Mouse (Mus musculus): ENCODE results near the gene Gm21190. TPM values are rescaled to one million over a fixed set of nuclear protein-coding genes. Genes with fewer than 3 reads are reported as not detected.
A peak's percentile ranks its signal among the peaks of the same experiment; 100 is the strongest.
"Not testable (repeated sequence)": the region's sequence is repeated elsewhere in the genome, so short reads cannot be mapped to it uniquely, and the experiment has no call there.

Gm21190 gene
- 0.23 TPM in 1 of 2 replicates, not detected in the other for polyA plus RNA-seq (2015; fragmentation: Nextera tagmentation; extraction: Ambion mirVana)

DNA sequence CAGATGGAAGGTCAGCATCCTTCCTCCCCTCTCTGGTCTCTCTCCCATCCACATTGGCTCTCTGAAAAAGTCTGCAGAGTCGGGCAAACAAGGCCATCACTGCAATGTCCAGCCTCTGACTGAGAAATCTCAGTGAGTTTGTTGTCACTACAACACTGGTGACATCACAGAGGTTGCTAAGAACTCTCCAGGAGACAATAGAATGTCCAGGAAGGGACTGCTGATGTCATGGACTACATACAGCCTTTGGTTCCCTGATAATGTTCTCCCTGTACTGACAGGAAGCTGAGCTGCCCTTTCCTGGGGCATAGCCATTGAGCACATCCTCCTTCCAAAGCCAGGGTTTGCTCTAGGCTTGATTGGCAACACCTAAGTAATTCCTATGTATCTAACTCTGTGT lies at the start of gene Gm21190:
Gene Gm21190, minus strand, starts transcription at position 101 of the 400 bp plus-strand sequence.
- no CpG with 5 or more reads among the region's 1 CpGs for WGBS
- H3K4me1 ChIP-seq; H3K27me3 ChIP-seq; ATAC-seq (ENCODE audit: insufficient number of reproducible peaks, low FRiP score, low TSS enrichment, low read depth); H3K4me2 ChIP-seq (replicated peaks); H3K27ac ChIP-seq (replicated peaks); H3K9ac ChIP-seq; H3K36me3 ChIP-seq; H3K9me3 ChIP-seq (replicated peaks); H3K4me3 ChIP-seq (replicated peaks): not testable (repeated sequence)

DNA sequence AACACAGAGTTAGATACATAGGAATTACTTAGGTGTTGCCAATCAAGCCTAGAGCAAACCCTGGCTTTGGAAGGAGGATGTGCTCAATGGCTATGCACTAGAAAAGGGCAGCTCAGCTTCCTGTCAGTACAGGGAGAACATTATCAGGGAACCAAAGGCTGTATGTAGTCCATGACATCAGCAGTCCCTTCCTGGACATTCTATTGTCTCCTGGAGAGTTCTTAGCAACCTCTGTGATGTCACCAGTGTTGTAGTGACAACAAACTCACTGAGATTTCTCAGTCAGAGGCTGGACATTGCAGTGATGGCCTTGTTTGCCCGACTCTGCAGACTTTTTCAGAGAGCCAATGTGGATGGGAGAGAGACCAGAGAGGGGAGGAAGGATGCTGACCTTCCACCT lies 48.0 kb upstream of the Gm21190 start, which contains the start of gene Gm21083:
Gene Gm21083, plus strand, starts transcription at position 301 of the 400 bp plus-strand sequence.
- ATAC-seq (ENCODE audit: insufficient number of reproducible peaks, low FRiP score, low TSS enrichment, low read depth); H3K9ac ChIP-seq: not testable (repeated sequence)
- no CpG with 5 or more reads among the region's 1 CpGs for WGBS

DNA sequence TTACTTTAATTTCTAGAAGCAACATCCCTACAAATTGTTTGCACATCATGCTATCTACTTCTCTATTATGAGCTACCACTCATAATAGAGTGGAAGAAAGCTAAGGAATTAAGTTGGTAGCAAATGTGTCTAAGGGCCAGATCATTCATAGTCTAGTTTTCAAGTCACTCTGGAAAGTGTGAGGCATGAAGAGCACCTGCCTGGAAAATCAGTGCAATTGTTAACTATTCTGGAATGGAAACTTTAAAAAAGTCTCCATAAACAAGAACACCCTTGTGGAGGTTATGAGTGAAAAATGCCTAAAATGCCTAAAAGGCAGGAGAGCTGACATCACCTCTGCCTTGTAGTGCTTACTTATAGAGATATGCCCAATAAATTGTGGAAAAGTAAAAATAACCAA lies 44.7 kb upstream of the Gm21190 start:
- not testable (repeated sequence) for H3K27me3 ChIP-seq; H3K36me3 ChIP-seq; H3K27ac ChIP-seq (replicated peaks); H3K4me2 ChIP-seq (replicated peaks); H3K4me1 ChIP-seq; ATAC-seq (ENCODE audit: insufficient number of reproducible peaks, low FRiP score, low TSS enrichment, low read depth); H3K4me3 ChIP-seq (replicated peaks); H3K9ac ChIP-seq; H3K9me3 ChIP-seq (replicated peaks)

More for the DNA sequence above, 48.0 kb upstream of the Gm21190 start, which contains the start of gene Gm21083:
- H3K27ac ChIP-seq (replicated peaks); H3K9me3 ChIP-seq (replicated peaks); H3K27me3 ChIP-seq; H3K4me1 ChIP-seq; H3K4me2 ChIP-seq (replicated peaks); H3K4me3 ChIP-seq (replicated peaks); H3K36me3 ChIP-seq: not testable (repeated sequence)

DNA sequence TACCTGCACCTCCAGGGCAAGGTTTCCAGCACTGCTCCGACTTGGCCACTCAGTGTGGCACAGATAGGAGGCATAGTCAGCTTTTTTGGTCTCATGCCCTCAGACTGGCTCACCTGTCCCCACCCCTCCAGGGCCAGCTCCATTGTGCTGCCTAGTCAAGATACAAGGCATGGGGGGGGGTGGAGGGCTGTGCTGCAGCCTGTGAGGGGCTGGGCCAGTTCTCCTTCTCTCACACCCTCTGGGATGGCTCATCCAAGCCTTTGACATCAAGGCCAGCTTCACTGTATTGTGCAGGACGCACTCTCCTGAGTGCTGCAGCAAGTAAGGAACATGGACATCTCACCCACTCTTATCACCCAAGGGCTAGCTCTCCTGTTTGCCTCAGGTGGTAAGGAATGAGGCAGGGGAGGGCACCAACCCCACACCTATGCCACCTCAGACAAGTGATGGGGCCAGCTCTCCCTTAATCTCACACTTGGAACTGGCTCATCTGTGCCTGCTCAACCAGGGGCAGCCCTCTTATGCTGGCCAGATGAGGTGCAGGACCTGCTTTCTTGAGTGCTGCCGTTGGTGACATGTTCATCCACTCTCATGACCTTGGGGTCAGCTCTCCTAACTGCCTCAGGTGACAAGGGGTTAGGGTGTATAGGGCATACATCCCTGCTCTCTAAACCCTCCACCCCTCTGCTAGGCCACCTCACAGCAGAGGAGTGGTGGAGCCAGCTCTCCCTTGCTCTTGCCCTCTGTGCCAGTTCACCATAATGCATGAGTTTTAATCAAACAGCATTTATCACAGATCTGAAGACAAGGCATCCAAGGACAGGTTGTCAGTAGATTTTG lies 32.6 kb upstream of the Gm21190 start:
- not testable (repeated sequence) for H3K9me3 ChIP-seq (replicated peaks); H3K4me3 ChIP-seq (replicated peaks); H3K27ac ChIP-seq (replicated peaks); H3K9ac ChIP-seq; H3K4me2 ChIP-seq (replicated peaks); H3K27me3 ChIP-seq; H3K36me3 ChIP-seq; H3K4me1 ChIP-seq
- peak; percentile 69 for ATAC-seq (ENCODE audit: insufficient number of reproducible peaks, low FRiP score, low TSS enrichment, low read depth)
- 74% methylated on average over 3 of the region's 3 CpGs for WGBS

GRCm38 (mm10) chr5:15558654-15559053 lies 29.6 kb upstream of the Gm21190 start:
- not testable (repeated sequence) for ATAC-seq (ENCODE audit: insufficient number of reproducible peaks, low FRiP score, low TSS enrichment, low read depth); H3K4me2 ChIP-seq (replicated peaks); H3K4me3 ChIP-seq (replicated peaks); H3K27ac ChIP-seq (replicated peaks); H3K36me3 ChIP-seq; H3K9me3 ChIP-seq (replicated peaks); H3K27me3 ChIP-seq; H3K4me1 ChIP-seq; H3K9ac ChIP-seq
- 65% methylated on average over 1 of the region's 1 CpGs for WGBS

GRCm38 (mm10) chr5:15549606-15550005 lies 20.6 kb upstream of the Gm21190 start:
- H3K4me1 ChIP-seq; H3K36me3 ChIP-seq; H3K4me2 ChIP-seq (replicated peaks); H3K4me3 ChIP-seq (replicated peaks); ATAC-seq (ENCODE audit: insufficient number of reproducible peaks, low FRiP score, low TSS enrichment, low read depth); H3K27ac ChIP-seq (replicated peaks); H3K9me3 ChIP-seq (replicated peaks); H3K27me3 ChIP-seq; H3K9ac ChIP-seq: not testable (repeated sequence)
- WGBS = 15% methylated on average over 3 of the region's 3 CpGs

GRCm38 (mm10) chr5:15549134-15549533 lies 20.1 kb upstream of the Gm21190 start:
- not testable (repeated sequence) for H3K27me3 ChIP-seq; H3K9me3 ChIP-seq (replicated peaks); H3K36me3 ChIP-seq; H3K27ac ChIP-seq (replicated peaks); ATAC-seq (ENCODE audit: insufficient number of reproducible peaks, low FRiP score, low TSS enrichment, low read depth); H3K4me3 ChIP-seq (replicated peaks); H3K9ac ChIP-seq; H3K4me1 ChIP-seq; H3K4me2 ChIP-seq (replicated peaks)
- 41% methylated on average over 1 of the region's 1 CpGs for WGBS

DNA sequence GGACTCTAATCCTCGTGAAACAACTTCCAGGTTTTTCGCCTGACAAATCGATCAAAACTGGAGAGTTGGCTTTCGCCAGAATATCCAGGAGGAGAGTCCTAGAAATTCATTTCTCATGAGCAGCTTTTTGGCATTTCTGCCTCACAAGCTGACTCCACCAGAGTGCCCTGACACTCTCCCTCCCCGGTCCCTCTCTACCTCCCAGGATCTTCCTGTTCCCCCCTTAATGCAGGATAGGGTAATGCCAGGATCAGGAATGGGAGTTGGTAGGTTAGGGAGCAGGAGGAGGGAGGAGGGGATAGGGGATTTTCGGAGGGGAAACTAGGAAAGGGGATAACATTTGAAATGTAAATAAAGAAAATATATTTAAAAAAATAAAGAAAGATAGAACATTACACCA lies 19.6 kb upstream of the Gm21190 start:
- 73% methylated on average over 6 of the region's 6 CpGs for WGBS

GRCm38 (mm10) chr5:15522470-15522869 lies 6.6 kb downstream of the Gm21190 start:
- not testable (repeated sequence) for ATAC-seq (ENCODE audit: insufficient number of reproducible peaks, low FRiP score, low TSS enrichment, low read depth); H3K4me2 ChIP-seq (replicated peaks); H3K27me3 ChIP-seq

More for the DNA sequence above, 19.6 kb upstream of the Gm21190 start:
- not testable (repeated sequence) for H3K4me3 ChIP-seq (replicated peaks); H3K4me1 ChIP-seq; H3K9ac ChIP-seq; H3K4me2 ChIP-seq (replicated peaks); H3K27ac ChIP-seq (replicated peaks); ATAC-seq (ENCODE audit: insufficient number of reproducible peaks, low FRiP score, low TSS enrichment, low read depth); H3K9me3 ChIP-seq (replicated peaks); H3K27me3 ChIP-seq; H3K36me3 ChIP-seq

GRCm38 (mm10) chr5:15522028-15522427 lies 7.0 kb downstream of the Gm21190 start:
- ATAC-seq (ENCODE audit: insufficient number of reproducible peaks, low FRiP score, low TSS enrichment, low read depth) = 0 out of 2 replicates have a peak, but pooled peaks have one; percentile 60
- WGBS = 30% methylated on average over 2 of the region's 2 CpGs
- not testable (repeated sequence) for H3K4me1 ChIP-seq; H3K27ac ChIP-seq (replicated peaks); H3K27me3 ChIP-seq; H3K36me3 ChIP-seq; H3K9me3 ChIP-seq (replicated peaks); H3K4me2 ChIP-seq (replicated peaks); H3K9ac ChIP-seq; H3K4me3 ChIP-seq (replicated peaks)

More at GRCm38 (mm10) chr5:15522470-15522869, 6.6 kb downstream of the Gm21190 start:
- H3K9me3 ChIP-seq (replicated peaks); H3K4me1 ChIP-seq; H3K27ac ChIP-seq (replicated peaks); H3K36me3 ChIP-seq; H3K9ac ChIP-seq; H3K4me3 ChIP-seq (replicated peaks): not testable (repeated sequence)

GRCm38 (mm10) chr5:15520418-15520817 lies 8.6 kb downstream of the Gm21190 start:
- H3K27me3 ChIP-seq; H3K9me3 ChIP-seq (replicated peaks); H3K4me3 ChIP-seq (replicated peaks); H3K4me2 ChIP-seq (replicated peaks); H3K36me3 ChIP-seq; H3K4me1 ChIP-seq; ATAC-seq (ENCODE audit: insufficient number of reproducible peaks, low FRiP score, low TSS enrichment, low read depth); H3K9ac ChIP-seq; H3K27ac ChIP-seq (replicated peaks): not testable (repeated sequence)
- WGBS = 19% methylated on average over 5 of the region's 5 CpGs

DNA sequence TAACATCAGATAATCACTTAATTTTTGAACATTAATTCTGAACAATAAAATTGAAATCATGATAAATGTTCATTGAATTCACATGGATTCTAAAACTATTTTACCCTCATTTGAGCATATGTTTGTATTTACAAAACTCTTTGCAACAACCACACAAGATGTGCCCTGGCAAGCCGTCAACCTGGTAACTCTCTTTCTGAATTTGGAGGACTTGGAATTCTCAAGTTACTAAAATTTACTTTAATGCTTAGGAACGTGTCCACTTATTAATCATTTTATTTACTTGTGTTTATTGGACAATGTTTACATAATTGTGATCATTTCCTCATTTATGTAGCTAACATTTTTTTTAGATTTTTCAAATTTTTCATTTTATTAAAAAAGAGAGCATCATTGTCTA lies 11.9 kb downstream of the Gm21190 start:
- not testable (repeated sequence) for ATAC-seq (ENCODE audit: insufficient number of reproducible peaks, low FRiP score, low TSS enrichment, low read depth); H3K4me1 ChIP-seq; H3K9ac ChIP-seq; H3K9me3 ChIP-seq (replicated peaks); H3K27ac ChIP-seq (replicated peaks); H3K27me3 ChIP-seq; H3K4me3 ChIP-seq (replicated peaks); H3K4me2 ChIP-seq (replicated peaks); H3K36me3 ChIP-seq
- 71% methylated on average over 2 of the region's 2 CpGs for WGBS

Data from embryonic facial prominence, embryonic 15.5 days (tissue).